ENCODE assay signal across 25 mouse cellular contexts in genomic region chr13:4800666-4801065, GRCm38 (mm10).
"Had no signal": no experiment of that assay in that cellular context is flagged by ENCODE, and none has a peak within 500 bp of the region (broad histone marks: within the 10 kb centered on the region; RNA-seq: fewer than 3 reads in every experiment).

No protein-coding gene starts in this region.

- ATAC-seq: hindbrain, embryonic 16.5 days; inflammation-experienced regulatory T-cells, adult 6 months; intestine, embryonic 15.5 days; intestine, postnatal 0 days had no signal

- H3K9me3 ChIP-seq: intestine, embryonic 15.5 days; liver, embryonic 13.5 days had no signal

- H3K4me1 ChIP-seq: heart, embryonic 10.5 days; heart, embryonic 12.5 days; hindbrain, embryonic 10.5 days; hindbrain, embryonic 12.5 days; intestine, embryonic 15.5 days; limb, embryonic 10.5 days; limb, embryonic 12.5 days; liver, embryonic 13.5 days had no signal

- H3K36me3 ChIP-seq: heart, embryonic 12.5 days; hindbrain, embryonic 10.5 days; hindbrain, embryonic 12.5 days; intestine, embryonic 15.5 days; limb, embryonic 10.5 days; limb, embryonic 12.5 days; liver, embryonic 13.5 days had no signal

- H3K27ac ChIP-seq: gastrocnemius, adult 2 months; heart, embryonic 10.5 days; hindbrain, embryonic 10.5 days; hindbrain, embryonic 12.5 days; hindbrain, embryonic 14.5 days; intestine, embryonic 15.5 days; layer of hippocampus, adult 2 months; left cerebral cortex, adult 2 months; limb, embryonic 10.5 days; limb, embryonic 12.5 days; liver, embryonic 13.5 days had no signal

- DNase-seq: gastrocnemius, adult 2 months; gastrocnemius, postnatal 10 days; gastrocnemius, postnatal 25 days; heart, adult 18-20 months; heart, postnatal 10 days; heart, postnatal 4 days; kidney, adult 18-20 months; kidney, adult 9 months; kidney, postnatal 10 days; kidney, postnatal 25 days; kidney, postnatal 4 days; liver, embryonic 13.5 days had no signal

- H3K27me3 ChIP-seq: heart, embryonic 12.5 days; hindbrain, embryonic 12.5 days; intestine, embryonic 15.5 days; limb, embryonic 12.5 days; liver, embryonic 13.5 days had no signal

- H3K4me3 ChIP-seq: gastrocnemius, adult 2 months; heart, embryonic 10.5 days; heart, embryonic 12.5 days; hindbrain, embryonic 10.5 days; hindbrain, embryonic 12.5 days; intestine, embryonic 15.5 days; layer of hippocampus, adult 2 months; left cerebral cortex, adult 2 months; limb, embryonic 10.5 days; limb, embryonic 12.5 days; liver, embryonic 13.5 days had no signal
